Mouse (Mus musculus) kidney, embryonic 14.5 days (tissue): ENCODE data around the gene Lhx3. TPM values are rescaled to one million over a fixed set of nuclear protein-coding genes. Genes with fewer than 3 reads are reported as not detected.

Experiments used
- ATAC-seq: fragments of 200-750 bp; cut with Nextera tagmentation; 2 replicates; pipeline ENCODE4 v1.8.0; 2017; ENCODE audit warnings: moderate number of reproducible peaks, mild to moderate bottlenecking, moderate TSS enrichment, moderate library complexity; ENCODE audit not compliant: low FRiP score, low TSS enrichment
- H3K27ac ChIP-seq: fragments of 300-500 bp; sonication (generic); 2 replicates; pipeline ENCODE4 v1.5.1; 2014; ENCODE audit warnings: low read depth, mild to moderate bottlenecking, low read length, moderate library complexity, mixed read lengths
- H3K27me3 ChIP-seq: fragments of 300-500 bp; sonication (generic); 2 replicates; pipeline ENCODE4 v1.6.1; 2014; ENCODE audit warnings: mild to moderate bottlenecking, low read length; ENCODE audit not compliant: control insufficient read depth, insufficient read depth
- H3K36me3 ChIP-seq: fragments of 300-500 bp; sonication (generic); 2 replicates; pipeline ENCODE4 v1.6.1; 2014; ENCODE audit warnings: low read length, mixed read lengths; ENCODE audit not compliant: control insufficient read depth, insufficient read depth
- H3K4me1 ChIP-seq: fragments of 300-500 bp; sonication (generic); 2 replicates; pipeline ENCODE4 v1.6.1; 2014; ENCODE audit warnings: low read length, mixed read lengths; ENCODE audit not compliant: control insufficient read depth, insufficient read depth
- H3K4me2 ChIP-seq: fragments of 300-500 bp; sonication (generic); replicated peaks from 2 replicates; pipeline ENCODE4 v1.6.1; 2014; ENCODE audit warnings: low read depth, mild to moderate bottlenecking, low read length
- H3K4me3 ChIP-seq: fragments of 300-500 bp; sonication (generic); 2 replicates; pipeline ENCODE4 v1.5.1; 2014; ENCODE audit warnings: mild to moderate bottlenecking, low read length
- H3K9ac ChIP-seq: fragments of 300-500 bp; sonication (generic); 2 replicates; pipeline ENCODE4 v1.6.1; 2014; ENCODE audit warnings: low read depth, mild to moderate bottlenecking, low read length, moderate library complexity
- H3K9me3 ChIP-seq: fragments of 300-500 bp; sonication (generic); 2 replicates; pipeline ENCODE4 v1.6.1; 2016; ENCODE audit warnings: low read length; ENCODE audit not compliant: control insufficient read depth
- WGBS: fragments of 180-500 bp; shearing (Covaris S2); extraction: QIAGEN DNeasy Blood & Tissue Kit; methylation state at CpG from one replicate; pipeline ENCODE4 v1.1.7; 2014; 5-methylcytosine and 5-hydroxymethylcytosine counted together
- polyA plus RNA-seq: library from polyadenylated mRNA; unstranded; fragments of >200 nt; fragmentation: Nextera tagmentation; extraction: Ambion mirVana; gene quantifications from 2 replicates; pipeline ENCODE4 v1.2.1, GENCODE M21; 2014

Gene Lhx3
- polyA plus RNA-seq: not detected in 2 replicates

- Histone ChIP-seq H3K4me1 (no peaks in the 10 kb centered on the region; the same call in 1 of the 2 replicates), H3K9me3 (no peaks in the 10 kb centered on the region), H3K4me3 (no peak within 1 kb of the TSS), H3K27ac (no peak within 1 kb of the TSS), H3K4me2 (no peak within 1 kb of the TSS), H3K36me3 (peaks cover 19% of the 10 kb centered on the region), H3K9ac (no peak within 1 kb of the TSS), H3K27me3 (peaks cover 48% of the 10 kb centered on the region)
- peak; percentile 94 for ATAC-seq
- 5% methylated on average over 19 of the region's 19 CpGs for WGBS
These were observed at the start of gene Lhx3 for GRCm38 (mm10) chr2:26208126-26208789. Gene Lhx3 (minus strand): TSS chr2:26208289.

DNA sequence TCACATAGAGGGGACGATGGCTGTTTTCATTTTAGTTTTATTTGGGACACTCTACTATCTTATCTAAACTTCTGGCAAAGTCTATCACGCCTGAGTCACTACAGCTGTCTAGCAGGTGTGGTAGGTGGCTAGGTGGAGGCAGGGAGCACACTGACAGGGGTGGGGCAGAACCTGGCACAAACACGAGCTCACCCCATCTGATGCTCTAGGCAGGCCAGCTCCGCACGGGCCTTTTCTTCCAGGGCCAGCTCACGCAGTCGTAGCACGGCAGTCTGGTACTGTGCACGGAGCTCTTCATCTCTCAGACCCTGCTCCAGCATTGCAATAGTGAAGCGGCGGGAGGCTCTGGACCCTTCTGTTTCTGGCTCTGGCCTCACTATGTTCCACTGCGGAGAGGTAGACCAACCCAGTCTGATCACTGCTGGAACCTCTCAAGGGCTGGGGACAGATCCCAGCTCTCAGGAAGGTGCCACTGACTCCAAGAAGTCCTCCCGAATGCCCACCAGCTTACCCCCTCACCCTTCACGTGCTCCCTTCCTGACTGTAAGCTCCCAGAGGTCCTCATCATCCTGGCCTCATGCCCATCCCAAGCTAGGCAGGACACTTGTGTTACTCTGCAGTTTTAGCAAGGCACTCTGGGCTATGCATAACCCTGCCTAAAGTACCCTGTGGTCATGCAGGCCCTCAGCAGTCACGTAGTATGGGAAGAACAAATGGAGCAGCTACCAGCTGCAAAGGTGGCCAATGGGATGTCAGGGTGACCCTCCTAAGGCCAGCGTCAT is 49.4 kb upstream of the Lhx3 start:
- H3K36me3 ChIP-seq: no peaks in the 10 kb centered on the region
- no peak overlapping the region for H3K9ac ChIP-seq
- 86% methylated on average over 16 of the region's 16 CpGs for WGBS

GRCm38 (mm10) chr2:26254816-26255215 is 46.7 kb upstream of the Lhx3 start:
- Histone ChIP-seq H3K9ac (no peak overlapping the region), H3K4me1 (no peaks in the 10 kb centered on the region), H3K4me3 (no peak overlapping the region), H3K27me3 (no peaks in the 10 kb centered on the region), H3K9me3 (no peaks in the 10 kb centered on the region), H3K4me2 (no peak overlapping the region), H3K27ac (no peak overlapping the region), H3K36me3 (no peaks in the 10 kb centered on the region)
- 51% methylated on average over 4 of the region's 4 CpGs for WGBS
- no peak for ATAC-seq

More for the DNA sequence above, 49.4 kb upstream of the Lhx3 start:
- Histone ChIP-seq H3K4me3 (no peak overlapping the region), H3K27ac (no peak overlapping the region), H3K4me1 (no peaks in the 10 kb centered on the region), H3K9me3 (no peaks in the 10 kb centered on the region), H3K4me2 (no peak overlapping the region), H3K27me3 (no peaks in the 10 kb centered on the region)
- ATAC-seq: no peak; the same call in 1 of the 2 replicates

GRCm38 (mm10) chr2:26252514-26253206 is 44.6 kb upstream of the Lhx3 start:
- Histone ChIP-seq H3K4me2 (no peak overlapping the region), H3K4me3 (no peak overlapping the region), H3K36me3 (no peaks in the 10 kb centered on the region), H3K9me3 (no peaks in the 10 kb centered on the region), H3K4me1 (no peaks in the 10 kb centered on the region), H3K27ac (no peak overlapping the region), H3K27me3 (no peaks in the 10 kb centered on the region), H3K9ac (no peak overlapping the region)
- WGBS: 65% methylated on average over 8 of the region's 8 CpGs
- no peak for ATAC-seq

DNA sequence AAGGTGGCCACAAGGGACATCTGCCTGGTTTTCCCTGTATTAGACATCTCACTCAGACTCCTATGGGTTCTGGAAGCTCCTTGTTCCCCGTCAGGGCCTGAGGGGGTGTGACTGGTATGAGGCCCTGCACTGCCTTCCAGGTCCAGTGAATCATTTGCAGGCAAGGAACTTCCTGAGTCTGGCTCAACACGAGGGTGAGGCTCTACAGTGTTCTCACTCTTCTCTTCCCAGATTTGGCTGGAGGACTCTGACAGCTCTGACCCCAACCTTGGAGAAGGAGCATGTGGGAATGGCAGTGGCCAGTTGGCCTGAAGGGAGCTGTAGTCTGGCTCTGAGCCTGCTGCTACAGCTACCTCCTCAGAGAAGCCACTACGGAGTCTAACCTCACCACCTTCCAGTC is 39.4 kb upstream of the Lhx3 start:
- Histone ChIP-seq H3K9ac (no peak overlapping the region), H3K27ac (no peak overlapping the region), H3K36me3 (no peaks in the 10 kb centered on the region), H3K4me2 (no peak overlapping the region), H3K4me3 (no peak overlapping the region), H3K4me1 (no peaks in the 10 kb centered on the region), H3K27me3 (no peaks in the 10 kb centered on the region), H3K9me3 (no peaks in the 10 kb centered on the region)
- 48% methylated on average over 3 of the region's 3 CpGs for WGBS
- no peak for ATAC-seq

DNA sequence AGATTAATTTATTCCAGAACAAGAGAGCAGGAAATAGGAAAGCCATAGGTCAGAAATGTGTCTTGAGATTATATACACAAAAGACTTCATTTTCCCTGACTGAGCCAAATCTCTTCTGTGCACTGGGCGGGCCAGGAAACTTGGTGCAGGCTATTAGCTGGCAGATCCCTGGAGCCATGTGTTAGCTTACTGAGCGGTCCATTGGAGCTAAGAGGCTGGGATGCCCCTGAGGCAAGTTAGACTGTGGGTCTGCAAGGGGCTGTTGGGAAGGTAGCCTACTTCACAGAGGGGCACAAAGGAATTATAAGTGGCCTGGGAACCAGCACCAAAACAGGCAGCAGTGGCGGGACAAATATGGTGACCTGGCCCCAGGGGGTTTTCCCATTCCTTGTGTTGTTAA is 32.8 kb upstream of the Lhx3 start:
- no peak for ATAC-seq
- Histone ChIP-seq H3K9ac (no peak overlapping the region), H3K4me3 (no peak overlapping the region), H3K27me3 (no peaks in the 10 kb centered on the region), H3K36me3 (no peaks in the 10 kb centered on the region), H3K4me2 (no peak overlapping the region), H3K27ac (no peak overlapping the region), H3K9me3 (no peaks in the 10 kb centered on the region), H3K4me1 (peaks cover 12% of the 10 kb centered on the region)
- WGBS: 67% methylated on average over 3 of the region's 3 CpGs

DNA sequence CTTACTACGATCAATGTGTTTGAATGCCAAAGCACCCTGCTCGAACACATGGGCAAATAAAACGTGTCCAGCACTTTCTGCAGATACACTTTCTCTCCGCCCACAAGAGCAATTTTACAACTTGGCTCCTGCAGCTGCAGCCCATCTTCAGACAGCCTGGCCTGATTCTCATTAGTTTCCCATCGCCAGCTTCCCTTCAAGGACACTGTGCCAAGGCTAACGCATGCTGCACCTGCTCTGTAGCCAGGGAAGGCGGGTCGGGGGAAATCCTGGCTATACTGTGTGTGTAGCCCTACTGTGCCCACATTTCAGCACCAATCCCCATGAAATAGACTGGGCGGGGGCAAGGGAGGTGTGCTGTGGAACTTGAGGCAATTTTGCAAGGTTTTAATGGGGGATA is 32.2 kb upstream of the Lhx3 start:
- no peak overlapping the region for H3K4me2 ChIP-seq
- H3K27ac ChIP-seq: no peak overlapping the region
- WGBS: 45% methylated on average over 9 of the region's 9 CpGs
- H3K9me3 ChIP-seq: no peaks in the 10 kb centered on the region
- no peak overlapping the region for H3K9ac ChIP-seq
- ATAC-seq: no peak
- H3K27me3 ChIP-seq: no peaks in the 10 kb centered on the region
- peaks cover 12% of the 10 kb centered on the region for H3K4me1 ChIP-seq
- H3K4me3 ChIP-seq: no peak overlapping the region
- H3K36me3 ChIP-seq: no peaks in the 10 kb centered on the region

DNA sequence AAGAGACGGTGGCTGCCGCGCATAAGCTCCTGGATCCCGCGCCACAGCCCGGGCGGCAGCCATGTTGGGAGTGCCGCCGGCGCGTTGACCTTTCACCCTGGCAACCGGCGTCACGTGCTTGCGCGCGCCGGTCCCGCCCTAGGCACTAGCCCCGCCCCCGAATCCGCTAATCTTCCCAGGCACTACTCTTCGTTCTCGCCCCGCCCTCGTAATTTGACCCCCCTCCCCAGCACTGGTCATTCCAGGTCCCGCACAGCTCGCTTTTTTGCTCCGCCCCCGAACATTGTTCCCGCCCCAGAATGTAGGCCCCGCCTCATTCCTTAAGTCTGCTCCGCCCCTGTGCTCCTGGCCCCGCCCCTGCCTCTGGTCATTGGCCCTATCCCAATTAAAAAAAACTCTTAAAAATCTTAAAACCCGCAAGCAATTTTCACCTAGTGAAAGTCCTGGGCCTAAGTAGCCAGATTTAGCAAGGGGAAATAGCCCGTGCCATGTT is 29.2 kb upstream of the Lhx3 start, which contains the start of gene Qsox2:
Qsox2 (minus strand) TSS at position 236 of the 493 bp plus-strand sequence.
- 4% methylated on average over 14 of the region's 36 CpGs for WGBS
- Histone ChIP-seq H3K4me3 (peak within 1 kb of the TSS; percentile 90), H3K9ac (peak within 1 kb of the TSS; percentile 84), H3K27ac (0 out of 2 replicates have a peak within 1 kb of the TSS, but pooled peaks have one; percentile 65), H3K4me2 (peak within 1 kb of the TSS; percentile 87), H3K36me3 (no peaks in the 10 kb centered on the region), H3K9me3 (no peaks in the 10 kb centered on the region), H3K4me1 (peaks cover 12% of the 10 kb centered on the region), H3K27me3 (no peaks in the 10 kb centered on the region)
- ATAC-seq: peak; percentile 95
